Mouse (Mus musculus) midbrain, embryonic 12.5 days (tissue): Measurements from ENCODE around the gene Anapc11. TPM values are rescaled to one million over a fixed set of nuclear protein-coding genes. Genes with fewer than 3 reads are reported as not detected.

ENCODE experiments used
- ATAC-seq: fragments of 200-750 bp; cut with Nextera tagmentation; 2 replicates; pipeline ENCODE4 v1.8.0; 2017; ENCODE audit warnings: low read depth, moderate TSS enrichment, moderate library complexity; ENCODE audit not compliant: low FRiP score
- H3K27ac ChIP-seq: fragments of 300-500 bp; sonication (generic); replicated peaks from 2 replicates; pipeline ENCODE4 v1.5.1; 2016; ENCODE audit warnings: mild to moderate bottlenecking
- H3K27me3 ChIP-seq: fragments of 300-500 bp; sonication (generic); 2 replicates; pipeline ENCODE4 v1.6.1; 2016; ENCODE audit warnings: mild to moderate bottlenecking
- H3K36me3 ChIP-seq: fragments of 300-500 bp; sonication (generic); 2 replicates; pipeline ENCODE4 v1.6.1; 2016
- H3K4me1 ChIP-seq: fragments of 300-500 bp; sonication (generic); 2 replicates; pipeline ENCODE4 v1.6.1; 2016
- H3K4me2 ChIP-seq: fragments of 300-500 bp; sonication (generic); replicated peaks from 2 replicates; pipeline ENCODE4 v1.6.1; 2016; ENCODE audit warnings: mild to moderate bottlenecking, moderate library complexity
- H3K4me3 ChIP-seq: fragments of 300-500 bp; sonication (generic); 2 replicates; pipeline ENCODE4 v1.5.1; 2016; ENCODE audit warnings: mild to moderate bottlenecking
- H3K9ac ChIP-seq: fragments of 300-500 bp; sonication (generic); replicated peaks from 2 replicates; pipeline ENCODE4 v1.6.1; 2016; ENCODE audit warnings: mild to moderate bottlenecking, moderate library complexity
- H3K9me3 ChIP-seq: fragments of 300-500 bp; sonication (generic); 2 replicates; pipeline ENCODE4 v1.6.1; 2016; ENCODE audit warnings: mild to moderate bottlenecking
- WGBS: fragments of 180-500 bp; shearing (Covaris S2); methylation state at CpG from one replicate; pipeline ENCODE4 v1.1.7; 2016; 5-methylcytosine and 5-hydroxymethylcytosine counted together
- polyA plus RNA-seq: library from polyadenylated mRNA; unstranded; fragments of >200 nt; fragmentation: Nextera tagmentation; extraction: Ambion mirVana; gene quantifications from 2 replicates; pipeline ENCODE4 v1.2.1, GENCODE M21; 2016

Anapc11 gene
- polyA plus RNA-seq, 1 experiment from 2014 or later: 165 TPM

DNA sequence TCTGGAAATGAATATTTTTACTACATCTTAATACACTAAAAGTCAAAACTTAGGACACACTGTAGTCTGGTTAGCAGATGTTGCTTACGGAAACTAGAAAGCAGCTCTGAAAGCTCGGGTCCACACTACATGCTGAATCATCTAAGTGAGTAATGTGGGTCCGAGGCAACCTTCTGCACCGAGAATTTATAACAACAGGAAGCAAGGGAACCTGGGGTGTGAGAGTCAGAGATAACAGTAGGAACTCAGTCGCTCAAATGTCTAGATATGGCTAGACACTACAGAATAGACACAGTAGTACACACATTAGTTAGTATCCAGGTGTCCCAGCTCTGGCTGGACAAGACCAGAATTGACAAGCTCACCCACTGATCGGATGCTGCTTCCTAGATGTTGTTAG lies 9.7 kb upstream of the Anapc11 start:
- WGBS: 95% methylated on average over 6 of the region's 6 CpGs
- no peak overlapping the region for H3K9ac ChIP-seq
- ATAC-seq: no peak

DNA sequence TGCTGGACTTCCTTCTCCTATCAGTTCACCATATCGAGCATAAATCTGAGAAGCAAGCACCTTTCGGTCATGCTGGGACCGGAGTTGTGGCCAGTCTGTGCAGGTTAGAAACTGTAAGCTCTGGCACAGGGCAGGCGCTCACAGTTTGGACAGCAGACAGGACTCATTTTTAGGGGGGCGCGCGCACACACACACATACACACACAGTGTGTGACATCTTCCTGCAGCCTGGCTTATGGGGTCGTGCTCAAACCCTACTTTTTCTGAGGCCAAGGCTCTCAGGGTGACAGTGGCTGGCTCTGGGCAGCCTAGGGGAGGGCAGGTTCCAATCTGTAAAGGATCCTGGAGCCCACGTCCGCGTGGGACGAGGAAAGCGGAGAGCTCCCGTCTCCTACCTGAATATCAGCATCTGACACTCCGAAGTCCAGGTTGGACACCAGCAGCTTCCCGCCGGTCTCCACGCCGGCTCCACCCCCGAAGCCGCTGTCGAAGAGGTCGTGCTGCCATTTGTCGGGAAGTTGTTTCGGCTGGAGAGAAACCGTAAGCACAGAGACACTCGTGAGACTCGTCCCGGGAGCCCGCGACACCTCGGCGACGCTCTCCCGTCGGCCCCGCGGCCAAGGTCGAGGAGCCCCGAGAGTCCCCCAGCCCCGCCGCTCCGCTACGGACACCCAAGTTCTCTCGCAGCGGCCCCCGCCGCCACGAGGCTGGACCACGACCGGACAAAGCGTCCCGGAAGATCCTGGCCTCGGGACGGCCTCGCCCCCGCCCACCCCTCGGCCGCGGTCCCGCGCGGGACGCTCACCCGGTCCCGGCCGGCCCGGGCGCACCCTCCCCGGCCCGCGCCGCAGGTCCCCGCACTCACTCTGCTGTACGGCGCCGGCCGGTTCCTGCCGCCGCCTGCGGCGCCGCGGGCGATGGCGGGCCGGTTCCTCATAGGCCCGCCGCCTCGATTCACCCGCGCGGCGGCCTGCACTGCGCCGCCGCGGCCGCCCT lies 683 bp upstream of the Anapc11 start:
- H3K27ac ChIP-seq: peak overlapping the region; percentile 86
- H3K4me1 ChIP-seq: peaks cover 30% of the 10 kb centered on the region
- peak; percentile 67; the same call in 1 of the 2 replicates for ATAC-seq
- no peaks in the 10 kb centered on the region for H3K9me3 ChIP-seq
- H3K27me3 ChIP-seq: no peaks in the 10 kb centered on the region
- peaks cover 62% of the 10 kb centered on the region for H3K36me3 ChIP-seq
- H3K4me2 ChIP-seq: peak overlapping the region; percentile 99
- peak overlapping the region; percentile 100 for H3K4me3 ChIP-seq
- 5% methylated on average over 89 of the region's 99 CpGs for WGBS
- peak overlapping the region; percentile 100 for H3K9ac ChIP-seq

More for the DNA sequence above, 9.7 kb upstream of the Anapc11 start:
- peaks cover 96% of the 10 kb centered on the region for H3K36me3 ChIP-seq
- H3K4me2 ChIP-seq: no peak overlapping the region
- H3K27ac ChIP-seq: no peak overlapping the region
- 0 out of 2 replicates have a peak, but pooled peaks cover 1% of the 10 kb centered on the region for H3K4me1 ChIP-seq
- H3K27me3 ChIP-seq: no peaks in the 10 kb centered on the region
- no peak overlapping the region for H3K4me3 ChIP-seq
- H3K9me3 ChIP-seq: peaks cover 4% of the 10 kb centered on the region; the same call in 1 of the 2 replicates

- peaks cover 28% of the 10 kb centered on the region for H3K4me1 ChIP-seq
- no peaks in the 10 kb centered on the region for H3K27me3 ChIP-seq
- peaks cover 62% of the 10 kb centered on the region for H3K36me3 ChIP-seq
- peak overlapping the region; percentile 86 for H3K27ac ChIP-seq
- peak overlapping the region; percentile 100 for H3K4me3 ChIP-seq
- no peaks in the 10 kb centered on the region for H3K9me3 ChIP-seq
- peak overlapping the region; percentile 99 for H3K4me2 ChIP-seq
- 52% methylated on average over 17 of the region's 17 CpGs for WGBS
- peak overlapping the region; percentile 100 for H3K9ac ChIP-seq
- no peak; the same call in 1 of the 2 replicates for ATAC-seq
These were observed 849 bp downstream of the Anapc11 start for GRCm38 (mm10) chr11:120598990-120599549.

DNA sequence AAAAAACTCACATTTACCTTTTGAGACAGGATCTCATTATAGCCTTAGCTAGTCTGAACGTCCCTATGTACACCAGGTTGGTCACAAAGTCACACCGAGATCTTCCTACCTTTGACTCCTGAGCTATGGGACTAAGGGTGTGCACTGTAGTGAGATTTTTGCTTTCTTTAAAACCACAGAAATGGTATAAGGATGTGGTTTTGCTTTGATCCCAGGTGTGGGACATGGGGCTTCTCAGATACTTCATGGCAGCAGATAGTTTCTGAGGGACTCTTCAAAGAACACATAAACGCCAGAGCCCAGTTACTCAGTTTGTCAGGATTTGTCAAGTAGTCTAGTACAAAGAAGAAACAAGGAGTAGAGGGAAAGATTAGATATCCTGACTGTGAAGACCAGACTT lies 2.5 kb downstream of the Anapc11 start:
- Histone ChIP-seq H3K9me3 (no peaks in the 10 kb centered on the region), H3K9ac (no peak overlapping the region), H3K36me3 (peaks cover 64% of the 10 kb centered on the region), H3K4me2 (no peak overlapping the region), H3K4me3 (no peak overlapping the region), H3K27ac (no peak overlapping the region), H3K27me3 (no peaks in the 10 kb centered on the region), H3K4me1 (peaks cover 28% of the 10 kb centered on the region)
- 96% methylated on average over 3 of the region's 3 CpGs for WGBS
- no peak for ATAC-seq

- H3K27me3 ChIP-seq: peaks cover 23% of the 10 kb centered on the region
- H3K9ac ChIP-seq: no peak overlapping the region
- no peak for ATAC-seq
- H3K4me3 ChIP-seq: no peak overlapping the region
- peaks cover 64% of the 10 kb centered on the region for H3K36me3 ChIP-seq
- no peak overlapping the region for H3K4me2 ChIP-seq
- H3K4me1 ChIP-seq: peaks cover 21% of the 10 kb centered on the region
- H3K9me3 ChIP-seq: no peaks in the 10 kb centered on the region
- no peak overlapping the region for H3K27ac ChIP-seq
- 84% methylated on average over 2 of the region's 2 CpGs for WGBS
These were observed 5.3 kb downstream of the Anapc11 start for GRCm38 (mm10) chr11:120603545-120603944.

DNA sequence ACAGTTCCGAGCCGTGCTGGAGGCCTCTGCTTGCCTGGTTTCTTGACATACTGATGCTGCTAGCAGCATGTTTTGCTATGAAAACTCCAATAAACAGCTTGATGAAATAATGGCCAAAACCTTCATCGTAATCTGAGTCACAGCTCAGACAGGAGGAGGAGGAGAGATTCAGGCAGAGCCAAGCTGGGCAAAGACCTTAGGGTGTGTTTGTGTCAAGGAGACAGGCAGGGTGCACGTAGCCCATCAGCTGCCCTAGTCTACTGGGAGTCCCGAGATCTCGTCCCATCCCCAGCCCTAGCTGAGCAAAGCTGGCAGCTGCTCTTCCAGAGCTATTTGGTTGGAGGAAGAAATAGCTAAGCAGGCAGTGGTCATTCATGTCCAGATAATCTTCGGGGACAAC lies 7.4 kb downstream of the Anapc11 start:
- WGBS: 93% methylated on average over 7 of the region's 7 CpGs

GRCm38 (mm10) chr11:120606764-120607163 lies 8.5 kb downstream of the Anapc11 start:
- Histone ChIP-seq H3K27me3 (peaks cover 37% of the 10 kb centered on the region), H3K4me3 (no peak overlapping the region), H3K27ac (no peak overlapping the region), H3K9ac (no peak overlapping the region), H3K9me3 (no peaks in the 10 kb centered on the region), H3K4me2 (no peak overlapping the region), H3K36me3 (peaks cover 76% of the 10 kb centered on the region), H3K4me1 (peaks cover 19% of the 10 kb centered on the region)
- no peak for ATAC-seq
- WGBS: 83% methylated on average over 4 of the region's 4 CpGs

More for the DNA sequence above, 7.4 kb downstream of the Anapc11 start:
- H3K4me1 ChIP-seq: peaks cover 19% of the 10 kb centered on the region
- ATAC-seq: no peak
- no peak overlapping the region for H3K4me2 ChIP-seq
- peaks cover 71% of the 10 kb centered on the region for H3K36me3 ChIP-seq
- peaks cover 37% of the 10 kb centered on the region for H3K27me3 ChIP-seq
- no peaks in the 10 kb centered on the region for H3K9me3 ChIP-seq
- H3K9ac ChIP-seq: no peak overlapping the region
- H3K4me3 ChIP-seq: no peak overlapping the region
- H3K27ac ChIP-seq: no peak overlapping the region

DNA sequence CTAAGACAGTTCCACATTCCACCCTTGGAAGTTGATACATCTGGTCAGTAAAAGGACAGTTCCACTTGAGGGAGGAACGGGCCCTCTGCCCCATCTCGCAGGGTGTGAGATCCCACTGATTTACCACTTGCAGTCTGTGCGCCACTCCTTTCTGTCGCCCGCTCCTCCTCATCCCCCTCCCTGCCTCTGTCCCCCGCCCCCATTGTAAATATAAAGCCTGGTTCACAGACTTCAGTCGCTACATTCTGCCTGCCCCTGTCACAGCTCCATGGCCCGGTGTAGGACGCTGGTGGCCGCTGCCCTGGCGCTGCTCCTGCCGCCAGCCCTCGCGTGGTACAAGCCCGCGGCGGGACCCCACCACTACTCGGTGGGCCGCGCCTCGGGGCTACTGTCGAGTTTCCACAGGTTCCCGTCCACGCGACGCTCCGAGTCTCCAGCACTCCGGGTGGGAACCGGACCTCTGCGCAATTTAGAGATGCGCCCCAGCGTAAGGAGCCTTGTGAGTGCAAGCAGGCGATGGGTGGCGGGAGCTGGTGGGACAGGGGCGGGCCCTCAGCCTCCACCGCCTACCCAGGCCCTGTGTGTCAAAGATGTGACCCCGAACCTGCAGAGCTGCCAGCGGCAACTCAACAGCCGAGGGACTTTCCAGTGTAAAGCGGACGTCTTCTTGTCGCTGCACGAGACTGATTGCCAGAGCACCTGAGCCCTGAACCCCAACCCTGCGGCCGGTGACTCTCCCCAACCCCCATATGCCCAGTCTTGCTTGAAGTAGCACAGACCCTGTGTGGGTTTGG lies 10.2 kb downstream of the Anapc11 start, which contains the start of gene Npb:
Npb (plus strand) TSS at position 237 of the 794 bp plus-strand sequence.
- Histone ChIP-seq H3K4me1 (peaks cover 19% of the 10 kb centered on the region), H3K36me3 (peaks cover 76% of the 10 kb centered on the region), H3K4me3 (peak within 1 kb of the TSS; percentile 21), H3K9ac (peak within 1 kb of the TSS; percentile 47), H3K4me2 (peak within 1 kb of the TSS; percentile 45), H3K9me3 (no peaks in the 10 kb centered on the region), H3K27ac (no peak within 1 kb of the TSS), H3K27me3 (peaks cover 37% of the 10 kb centered on the region)
- no peak for ATAC-seq
- WGBS: 6% methylated on average over 45 of the region's 45 CpGs

DNA sequence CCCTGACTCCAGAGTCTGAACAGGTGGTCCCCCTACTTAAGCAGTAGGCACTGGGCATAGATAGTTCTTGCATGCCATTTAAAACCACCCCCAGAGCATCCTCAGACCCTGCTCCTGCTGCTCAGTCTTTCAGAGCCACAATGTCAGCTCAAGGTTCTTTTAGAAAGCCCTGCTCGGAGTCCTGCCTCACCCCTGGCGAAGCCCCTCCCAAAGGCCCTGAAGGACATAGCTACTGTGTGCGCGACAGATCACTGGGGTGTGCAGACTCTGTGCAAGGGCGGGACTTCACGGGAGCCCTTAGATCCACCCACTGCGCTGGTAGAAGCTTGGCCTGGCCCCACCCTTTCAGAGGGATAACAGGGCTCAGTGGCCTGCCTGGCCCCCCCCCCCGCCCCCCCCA lies 11.0 kb downstream of the Anapc11 start:
- H3K9ac ChIP-seq: 0 out of 2 replicates have a peak overlapping the region, but pooled peaks have one; percentile 47
- H3K4me2 ChIP-seq: no peak overlapping the region
- H3K27me3 ChIP-seq: peaks cover 37% of the 10 kb centered on the region
- ATAC-seq: no peak
- 30% methylated on average over 8 of the region's 8 CpGs for WGBS
- no peaks in the 10 kb centered on the region for H3K9me3 ChIP-seq
- no peak overlapping the region for H3K4me3 ChIP-seq
- no peak overlapping the region for H3K27ac ChIP-seq
- H3K36me3 ChIP-seq: peaks cover 76% of the 10 kb centered on the region
- peaks cover 22% of the 10 kb centered on the region for H3K4me1 ChIP-seq

GRCm38 (mm10) chr11:120610477-120611046 lies 12.3 kb downstream of the Anapc11 start:
- WGBS: 73% methylated on average over 9 of the region's 9 CpGs
- Histone ChIP-seq H3K36me3 (peaks cover 70% of the 10 kb centered on the region), H3K9me3 (no peaks in the 10 kb centered on the region), H3K4me3 (no peak overlapping the region), H3K9ac (no peak overlapping the region), H3K4me2 (no peak overlapping the region), H3K4me1 (peaks cover 24% of the 10 kb centered on the region), H3K27ac (no peak overlapping the region), H3K27me3 (peaks cover 37% of the 10 kb centered on the region)
- ATAC-seq: no peak

DNA sequence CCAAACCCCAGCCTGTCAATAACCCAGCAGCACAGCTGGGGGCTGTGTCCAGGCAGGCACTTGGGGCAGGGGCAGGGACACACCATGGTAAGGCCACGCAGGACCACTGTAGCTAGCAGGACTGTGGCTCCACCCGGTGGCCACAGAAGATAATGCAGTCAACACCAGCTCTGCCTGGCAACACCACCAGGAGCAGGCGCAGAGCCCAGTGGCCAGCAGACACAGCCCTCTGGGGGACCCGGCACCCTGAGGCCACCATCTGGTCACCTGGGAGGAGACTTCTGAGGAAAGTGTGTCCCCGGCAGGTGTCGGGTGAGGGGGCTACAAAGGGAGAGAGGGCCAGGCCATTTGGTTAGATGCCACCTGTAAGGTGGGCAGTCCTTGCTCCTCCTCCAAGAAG lies 14.5 kb downstream of the Anapc11 start:
- no peaks in the 10 kb centered on the region for H3K9me3 ChIP-seq
- H3K36me3 ChIP-seq: peaks cover 60% of the 10 kb centered on the region
- WGBS: 42% methylated on average over 6 of the region's 6 CpGs
- no peak overlapping the region for H3K27ac ChIP-seq
- no peak overlapping the region for H3K9ac ChIP-seq
- ATAC-seq: no peak; the same call in 1 of the 2 replicates
- peaks cover 38% of the 10 kb centered on the region for H3K4me1 ChIP-seq
- H3K4me2 ChIP-seq: no peak overlapping the region
- no peak overlapping the region for H3K4me3 ChIP-seq
- H3K27me3 ChIP-seq: peaks cover 22% of the 10 kb centered on the region
